Mouse (Mus musculus): ENCODE measurements around the gene Khdc1c.
"Not testable (repeated sequence)": the region's sequence is repeated elsewhere in the genome, so short reads cannot be mapped to it uniquely, and the experiment has no call there.

Khdc1c gene

DNA sequence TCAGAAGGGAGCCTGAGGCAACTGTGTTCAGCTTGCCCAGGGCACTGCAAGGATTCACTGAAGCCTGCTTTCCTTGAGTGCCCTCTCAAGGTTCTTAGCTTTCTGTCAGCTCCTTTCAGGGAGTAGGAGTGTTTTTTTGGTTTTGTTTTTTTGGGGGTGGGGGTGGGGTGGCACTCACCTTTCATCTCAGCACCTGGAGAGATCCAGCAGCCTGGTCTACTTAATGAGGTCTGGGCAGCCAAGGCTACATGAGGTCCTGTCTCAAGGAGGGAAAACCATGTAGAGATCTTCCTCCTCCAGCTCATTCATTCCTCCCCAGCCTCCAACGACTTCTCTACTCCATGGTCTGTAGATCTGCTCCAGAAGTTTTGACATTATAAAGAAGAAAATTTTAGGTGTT lies at the start of gene Khdc1c:
Khdc1c (plus strand) TSS at position 301 of the 400 bp plus-strand sequence.
- not testable (repeated sequence) for DNase-seq (ENCODE audit: low spot score)

DNA sequence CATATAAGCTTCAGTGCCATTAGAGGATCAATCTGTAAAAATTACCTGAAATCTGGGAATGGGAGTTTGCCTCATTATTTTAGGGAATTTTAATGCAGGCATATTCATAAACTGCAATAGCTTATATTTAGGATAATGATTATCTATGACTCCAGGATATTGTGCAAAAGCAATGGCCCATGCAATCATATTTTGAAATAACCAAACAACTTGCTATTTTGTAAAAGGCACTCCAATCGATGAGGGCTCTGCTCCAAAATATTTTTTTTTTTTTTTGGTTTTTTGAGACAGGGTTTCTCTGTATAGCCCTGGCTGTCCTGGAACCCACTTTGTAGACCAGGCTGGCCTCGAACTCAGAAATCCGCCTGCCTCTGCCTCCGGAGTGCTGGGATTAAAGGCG lies 47.9 kb upstream of the Khdc1c start:
- DNase-seq (ENCODE audit: low spot score), result not testable (repeated sequence)

DNA sequence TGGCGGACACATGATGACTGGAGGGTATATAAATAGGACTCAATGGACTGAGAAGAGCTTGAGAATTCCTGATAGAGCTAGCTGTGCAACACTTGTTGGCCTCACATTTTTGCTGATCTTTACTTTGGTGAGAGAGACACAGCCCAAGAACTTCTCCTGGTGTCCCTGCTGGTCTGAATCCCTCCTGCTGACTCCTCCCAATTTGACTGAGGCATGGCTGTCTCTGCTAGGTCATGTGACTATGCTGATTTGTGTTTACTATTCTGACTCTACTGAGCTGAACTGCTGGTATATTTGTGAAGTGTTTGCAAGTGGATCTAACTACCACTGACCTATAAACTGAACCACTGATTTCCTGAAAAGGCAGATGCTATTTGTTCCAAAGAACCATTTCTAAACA lies 46.5 kb upstream of the Khdc1c start:
- no peak for DNase-seq (ENCODE audit: low spot score)

GRCm38 (mm10) chr1:21323996-21324574 lies 44.0 kb upstream of the Khdc1c start:
- DNase-seq (ENCODE audit: low spot score), result no peak

DNA sequence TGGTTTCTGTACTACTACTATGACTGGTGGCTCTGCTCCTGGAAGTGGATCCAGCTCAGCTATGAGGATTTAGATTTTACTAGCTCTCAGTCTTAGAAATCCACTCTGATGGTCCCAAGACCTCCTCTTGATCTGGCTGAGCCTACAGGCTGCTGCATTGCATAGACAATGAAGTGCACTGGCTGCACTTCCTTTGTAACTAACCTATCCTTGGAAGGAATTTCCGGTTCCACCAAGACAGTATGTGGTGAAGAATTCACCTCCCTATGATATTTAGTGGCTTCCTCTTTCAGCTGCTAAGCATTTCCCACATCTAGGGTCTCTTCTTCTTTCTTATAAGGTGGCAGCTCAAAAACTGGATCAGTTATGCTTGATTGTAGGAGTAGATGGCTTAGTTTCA lies 43.5 kb upstream of the Khdc1c start:
- no peak for DNase-seq (ENCODE audit: low spot score)

DNA sequence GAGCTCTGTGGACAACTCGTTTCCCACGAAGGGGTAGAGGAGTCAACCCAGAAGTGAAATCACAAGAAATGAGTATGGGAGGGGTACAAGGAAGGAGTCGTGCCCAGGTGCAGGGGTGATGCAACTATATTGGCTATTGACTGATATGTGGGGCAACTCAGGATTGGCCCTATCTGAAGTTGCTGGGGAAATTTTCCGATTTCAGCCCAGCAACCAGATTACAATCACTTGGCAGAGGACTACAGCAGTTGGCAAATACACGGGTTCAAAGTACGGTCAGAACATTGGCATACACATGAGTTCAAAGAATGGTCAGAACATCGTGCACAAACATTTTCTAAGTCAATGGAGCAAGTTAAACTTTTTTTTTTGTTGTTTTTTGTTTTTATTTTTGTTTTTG lies 41.4 kb upstream of the Khdc1c start:
- no peak for DNase-seq (ENCODE audit: low spot score)

- not testable (repeated sequence) for DNase-seq (ENCODE audit: low spot score)
Observed at GRCm38 (mm10) chr1:21331161-21331560, 37.0 kb upstream of the Khdc1c start.

DNA sequence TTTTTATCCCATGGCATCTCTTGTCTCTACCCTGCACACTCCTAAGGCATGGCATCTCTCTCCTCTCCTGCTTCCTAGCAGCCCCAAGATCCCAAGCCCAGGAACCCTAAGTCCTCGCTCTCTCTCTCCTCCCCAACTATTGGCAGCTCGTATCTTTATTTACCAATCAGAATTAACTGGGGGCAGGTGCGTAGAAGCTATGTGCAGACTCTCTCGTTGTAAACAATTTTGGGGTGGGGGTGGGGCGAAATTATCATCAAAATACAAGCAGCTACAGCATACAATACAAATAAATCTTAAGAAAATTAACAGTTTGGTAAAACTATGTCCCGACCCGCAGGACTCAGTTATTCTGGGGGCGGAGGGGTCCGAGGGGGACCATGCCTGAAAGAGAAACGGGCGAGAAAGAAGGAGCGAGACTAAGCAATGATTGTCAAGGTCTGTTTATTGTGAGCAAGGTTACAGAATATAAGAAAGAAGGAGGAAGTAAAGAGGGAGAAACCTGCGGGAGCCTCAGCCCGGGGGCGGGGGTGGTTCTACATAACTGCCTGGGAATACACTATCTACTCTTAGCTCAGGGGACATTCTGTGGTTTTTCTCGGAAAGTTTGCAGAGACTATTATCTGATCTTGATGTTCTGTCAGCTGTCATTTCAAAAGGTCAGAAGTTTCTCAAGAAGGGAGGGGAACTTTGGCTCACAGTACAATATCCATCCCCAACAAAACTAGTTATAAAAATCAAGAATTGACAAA lies 34.7 kb upstream of the Khdc1c start:
- DNase-seq (ENCODE audit: low spot score), result peak; percentile 7

- DNase-seq (ENCODE audit: low spot score), result no peak
Observed at GRCm38 (mm10) chr1:21335836-21336235, 32.3 kb upstream of the Khdc1c start.

GRCm38 (mm10) chr1:21340745-21341144 lies 27.4 kb upstream of the Khdc1c start:
- DNase-seq (ENCODE audit: low spot score), result no peak

- DNase-seq (ENCODE audit: low spot score), result peak; percentile 7
Observed at GRCm38 (mm10) chr1:21344253-21344652, 23.9 kb upstream of the Khdc1c start.

GRCm38 (mm10) chr1:21344752-21345151 lies 23.4 kb upstream of the Khdc1c start:
- DNase-seq (ENCODE audit: low spot score), result not testable (repeated sequence)

GRCm38 (mm10) chr1:21349341-21349740 lies 18.8 kb upstream of the Khdc1c start, which contains the start of gene Khdc1a:
Khdc1a (plus strand) TSS chr1:21349641.
- no peak for DNase-seq (ENCODE audit: low spot score)

- DNase-seq (ENCODE audit: low spot score), result no peak
Observed at GRCm38 (mm10) chr1:21383256-21383655, 15.1 kb downstream of the Khdc1c start, which contains the start of gene Khdc1b. Khdc1b (plus strand) TSS chr1:21383556.

DNA sequence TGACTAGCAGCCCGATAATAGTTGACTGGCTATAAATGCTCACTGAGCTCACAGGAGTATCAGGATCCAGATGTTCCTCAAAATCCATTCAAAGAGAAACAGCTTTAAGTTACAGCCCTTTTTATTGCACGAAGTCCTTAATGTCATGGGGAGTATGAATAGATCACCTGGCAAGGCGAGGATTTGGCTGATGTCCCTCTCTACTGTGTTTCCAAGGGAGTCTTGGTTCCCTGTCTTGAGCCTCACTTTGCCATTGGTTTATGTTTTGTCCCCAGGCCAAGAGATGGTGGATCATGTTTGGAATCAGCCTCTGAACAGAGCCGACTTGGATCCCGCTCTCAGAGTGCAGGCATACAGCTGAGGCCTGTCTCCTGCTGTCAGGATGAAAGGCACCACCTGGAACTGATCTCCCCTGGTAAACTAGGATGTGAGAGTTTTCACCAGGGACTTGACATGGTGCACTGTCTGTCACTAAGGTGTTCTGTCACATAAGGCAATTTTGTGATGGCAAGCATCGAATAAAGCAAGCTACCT lies 23.1 kb downstream of the Khdc1c start:
- DNase-seq (ENCODE audit: low spot score), result no peak

DNA sequence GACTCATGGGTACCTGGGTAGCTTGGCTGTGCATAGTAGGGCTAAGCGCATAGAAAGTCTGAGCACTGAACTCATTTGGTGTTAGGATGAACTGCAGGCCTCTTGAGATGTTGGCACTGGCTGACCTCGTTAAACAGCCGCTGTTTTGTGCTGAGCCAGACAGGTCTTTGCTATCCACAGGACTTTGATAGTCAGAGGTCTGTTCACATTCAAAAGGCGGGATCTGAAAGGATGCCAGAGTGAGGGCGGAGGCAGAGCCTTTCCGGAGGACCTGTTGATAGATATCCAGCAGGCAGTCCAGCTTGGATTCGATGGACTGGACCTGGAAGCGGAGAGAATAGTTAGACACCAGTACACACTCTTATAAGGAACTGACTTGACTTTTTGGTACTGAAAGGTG lies 34.7 kb downstream of the Khdc1c start:
- DNase-seq (ENCODE audit: low spot score), result peak; percentile 20

DNA sequence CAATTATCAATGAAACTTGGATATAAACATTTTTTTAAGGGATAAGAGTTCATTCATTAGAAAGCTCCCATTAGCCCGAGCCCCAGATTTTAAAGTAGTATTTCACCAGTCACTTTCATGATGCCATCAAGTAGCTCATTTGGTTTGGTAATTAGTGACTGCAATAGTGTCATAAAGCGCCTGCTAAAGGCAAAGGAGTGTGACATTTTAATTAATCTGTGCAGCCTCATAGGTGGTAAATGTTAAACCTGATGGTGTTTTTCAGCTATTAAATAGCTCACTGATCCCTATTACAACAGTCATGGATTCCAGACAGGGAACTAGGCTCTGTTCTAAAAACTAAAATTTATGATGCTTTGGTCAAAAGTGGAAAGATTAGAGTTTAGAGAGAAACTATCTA lies 39.1 kb downstream of the Khdc1c start:
- no peak for DNase-seq (ENCODE audit: low spot score)

DNA sequence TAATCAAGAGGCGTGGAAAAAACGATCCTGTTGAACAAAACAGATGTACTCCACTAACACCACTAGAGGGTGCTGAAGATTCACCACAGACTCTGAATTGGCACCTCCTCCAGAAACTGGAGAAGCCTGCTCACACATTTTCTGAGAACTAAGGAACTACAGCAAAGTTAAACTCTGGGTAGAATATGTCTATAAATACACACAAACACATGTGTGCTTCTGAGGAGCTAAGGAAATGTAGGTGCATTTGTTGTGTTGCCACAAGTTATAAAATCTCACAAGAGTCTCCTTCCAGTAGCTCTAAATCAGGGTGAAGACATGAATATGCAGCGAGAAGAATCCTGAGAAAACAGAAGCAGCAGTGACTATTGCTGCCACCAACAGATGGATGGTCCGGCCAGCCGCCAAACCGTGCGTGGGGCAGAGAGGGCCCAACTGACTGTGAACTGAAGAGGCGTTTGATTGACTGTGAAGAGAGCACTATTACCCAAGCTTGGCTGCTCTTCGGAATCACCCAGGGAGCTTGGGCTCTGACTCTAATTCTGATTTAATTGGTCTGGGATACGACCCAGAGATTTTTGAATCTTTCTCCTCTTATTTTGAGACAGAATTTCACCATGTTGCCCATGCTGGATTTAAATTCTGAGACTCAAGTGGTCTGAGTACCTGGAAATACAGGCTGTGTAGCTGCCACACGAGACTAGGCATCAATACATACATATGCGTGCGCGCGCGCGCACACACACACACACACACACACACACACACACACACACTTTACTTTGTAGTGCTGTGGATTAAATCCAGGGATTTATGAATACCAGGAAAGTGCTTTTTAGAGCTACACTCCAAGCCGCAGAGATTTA lies 43.4 kb downstream of the Khdc1c start:
- peak; percentile 22 for DNase-seq (ENCODE audit: low spot score)

DNA sequence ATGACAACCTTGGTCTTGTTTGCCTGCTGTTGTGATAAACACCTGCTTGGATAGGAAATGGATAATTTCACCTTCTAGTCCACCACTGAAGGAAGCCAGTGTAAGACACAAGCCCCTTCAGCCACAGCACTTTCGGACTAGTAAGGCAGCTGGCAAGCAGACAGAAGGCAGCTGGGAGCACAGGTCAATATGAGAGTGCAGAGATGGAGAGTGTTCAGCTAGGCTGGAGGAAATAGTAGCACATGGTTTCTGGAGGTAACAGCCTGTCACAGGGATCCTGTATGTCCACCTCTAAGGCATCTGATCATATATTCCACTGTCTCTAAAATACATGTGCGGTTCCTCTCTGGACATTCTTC lies 44.0 kb downstream of the Khdc1c start:
- no peak for DNase-seq (ENCODE audit: low spot score)

DNA sequence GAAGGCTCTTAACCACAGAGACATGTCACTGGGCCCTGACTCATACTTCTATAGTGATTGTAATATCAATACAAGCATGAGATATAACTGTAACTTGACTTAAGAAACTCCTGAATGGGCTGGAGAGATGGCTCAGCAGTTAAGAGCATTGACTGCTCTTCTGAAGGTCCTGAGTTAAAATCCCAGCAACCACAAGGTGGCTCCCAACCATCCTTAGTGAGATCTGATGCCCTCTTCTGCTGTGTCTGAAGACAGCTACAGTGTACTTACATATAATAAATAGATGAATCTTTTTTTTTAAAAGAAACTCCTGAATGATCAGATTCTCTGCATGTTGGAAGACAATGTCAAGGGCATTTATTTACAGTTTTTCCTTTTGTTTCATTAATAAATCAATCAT lies 51.2 kb downstream of the Khdc1c start:
- DNase-seq (ENCODE audit: low spot score), result no peak
